Mouse (Mus musculus): ENCODE measurements around the gene Safb2. TPM values are rescaled to one million over a fixed set of nuclear protein-coding genes. Genes with fewer than 3 reads are reported as not detected.
A peak's percentile ranks its signal among the peaks of the same experiment; 100 is the strongest.
"Not testable (repeated sequence)": the region's sequence is repeated elsewhere in the genome, so short reads cannot be mapped to it uniquely, and the experiment has no call there.

Safb2 gene
- polyA plus RNA-seq, 1 experiment from 2014 or later, result 23.1 TPM

DNA sequence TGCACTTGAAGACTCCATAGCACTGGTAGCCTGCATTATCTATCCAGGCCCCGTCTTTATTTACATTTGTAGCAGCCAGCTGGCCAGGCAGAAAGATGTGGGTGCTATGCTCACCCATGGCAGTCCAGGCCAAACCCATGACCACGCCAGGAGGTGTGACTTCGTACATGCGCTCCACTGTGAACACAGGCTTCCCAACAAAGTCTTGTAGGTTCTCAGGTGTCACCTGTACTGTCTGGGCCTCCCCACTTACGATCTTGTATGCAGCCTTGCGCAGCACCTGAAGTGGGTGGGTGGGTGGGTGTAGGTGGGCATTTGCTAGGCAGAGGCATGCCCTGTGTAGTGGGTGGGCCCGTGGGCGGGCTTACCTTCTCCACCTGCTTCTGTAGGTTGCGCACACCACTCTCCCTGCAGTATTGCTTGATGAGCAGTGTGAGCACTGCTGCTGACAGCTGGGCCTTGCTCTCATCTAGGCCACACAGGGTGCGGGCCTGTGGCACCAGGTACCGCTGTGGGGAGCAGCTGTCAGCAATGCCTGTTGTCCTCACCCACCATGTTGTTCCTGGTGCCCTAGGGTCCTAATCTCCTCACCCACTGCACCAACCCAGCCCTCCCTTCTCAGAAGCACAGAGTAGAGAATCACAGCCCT, 30.9 kb upstream of the Safb2 start:
- peak overlapping the region; percentile 93 for H3K4me2 ChIP-seq (ENCODE audit: low read depth, low read length)

DNA sequence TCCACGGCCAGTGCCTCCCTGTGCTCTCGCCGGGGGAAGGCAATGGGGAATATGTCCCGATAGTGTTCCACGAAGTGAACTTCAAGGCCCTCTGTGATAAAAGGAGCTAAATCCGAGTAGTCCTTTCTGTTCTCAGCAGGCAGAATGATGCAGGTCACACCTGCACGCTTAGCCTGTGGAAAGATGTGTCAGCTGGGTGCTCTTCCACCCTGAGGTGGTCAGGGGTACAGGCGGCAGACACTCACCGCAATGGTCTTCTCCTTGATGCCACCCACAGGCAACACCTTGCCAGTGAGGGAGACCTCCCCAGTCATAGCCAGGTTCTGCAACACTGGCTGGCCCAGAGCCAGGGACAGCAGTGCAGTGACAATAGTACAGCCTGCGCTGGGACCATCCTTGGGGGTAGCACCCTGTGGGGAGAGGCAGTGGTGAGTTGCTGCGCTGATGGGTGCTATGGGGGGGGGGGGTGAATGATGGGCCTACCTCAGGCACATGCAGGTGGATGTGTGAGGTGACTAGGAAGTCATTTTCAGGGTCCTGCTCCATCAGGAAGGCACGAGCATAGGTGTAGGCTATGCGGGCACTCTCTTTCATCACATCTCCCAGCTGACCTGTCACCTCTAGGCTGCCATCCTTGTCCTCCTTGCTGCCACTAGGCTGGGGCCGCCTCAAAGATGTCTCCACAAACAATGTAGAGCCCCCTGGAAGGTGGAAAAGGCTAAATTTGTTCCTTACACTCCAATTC, 30.2 kb upstream of the Safb2 start:
- no peaks in the 10 kb centered on the region for H3K9me3 ChIP-seq (ENCODE audit: low read length)
- H3K27me3 ChIP-seq (ENCODE audit: insufficient read depth, low read length), result no peaks in the 10 kb centered on the region
- WGBS (ENCODE audit: insufficient replicate concordance), result 20% methylated on average over 14 of the region's 14 CpGs
- peaks cover 34% of the 10 kb centered on the region for H3K4me1 ChIP-seq (ENCODE audit: insufficient read depth)
- peak overlapping the region; percentile 93 for H3K4me2 ChIP-seq (ENCODE audit: low read depth, low read length)
- ATAC-seq (no peak), DNase-seq (peak; percentile 66)
- TF ChIP-seq EP300 (IDR thresholded peaks at IDR 0.05; ENCODE audit: low read depth), result no peak
- TF ChIP-seq CTCF (IDR thresholded peaks at IDR 0.05; ENCODE audit: low read depth), result no peak
- peak overlapping the region; percentile 75 for H3K9ac ChIP-seq (replicated peaks)
- H3K36me3 ChIP-seq (replicated peaks; ENCODE audit: insufficient read depth, low read length), result peaks cover 49% of the 10 kb centered on the region
- H3K27ac ChIP-seq (ENCODE audit: low read depth), result peak overlapping the region; percentile 86; the same call in 1 of the 2 replicates
- peak overlapping the region; percentile 61 for H3K4me3 ChIP-seq (ENCODE audit: low read depth, low read length)

More for the DNA sequence above, 30.9 kb upstream of the Safb2 start:
- Histone ChIP-seq H3K27me3 (ENCODE audit: insufficient read depth, low read length) (no peaks in the 10 kb centered on the region), H3K4me1 (ENCODE audit: insufficient read depth) (peaks cover 31% of the 10 kb centered on the region), H3K4me3 (ENCODE audit: low read depth, low read length) (0 out of 2 replicates have a peak overlapping the region, but pooled peaks have one; percentile 61), H3K36me3 (replicated peaks; ENCODE audit: insufficient read depth, low read length) (peaks cover 55% of the 10 kb centered on the region), H3K27ac (ENCODE audit: low read depth) (0 out of 2 replicates have a peak overlapping the region, but pooled peaks have one; percentile 8), H3K9me3 (ENCODE audit: low read length) (no peaks in the 10 kb centered on the region), H3K9ac (replicated peaks) (peak overlapping the region; percentile 75)
- DNase-seq (no peak), ATAC-seq (no peak)
- WGBS (ENCODE audit: insufficient replicate concordance), result 78% methylated on average over 11 of the region's 11 CpGs
- TF ChIP-seq EP300 (IDR thresholded peaks at IDR 0.05; ENCODE audit: low read depth) (no peak), CTCF (IDR thresholded peaks at IDR 0.05; ENCODE audit: low read depth) (no peak)

DNA sequence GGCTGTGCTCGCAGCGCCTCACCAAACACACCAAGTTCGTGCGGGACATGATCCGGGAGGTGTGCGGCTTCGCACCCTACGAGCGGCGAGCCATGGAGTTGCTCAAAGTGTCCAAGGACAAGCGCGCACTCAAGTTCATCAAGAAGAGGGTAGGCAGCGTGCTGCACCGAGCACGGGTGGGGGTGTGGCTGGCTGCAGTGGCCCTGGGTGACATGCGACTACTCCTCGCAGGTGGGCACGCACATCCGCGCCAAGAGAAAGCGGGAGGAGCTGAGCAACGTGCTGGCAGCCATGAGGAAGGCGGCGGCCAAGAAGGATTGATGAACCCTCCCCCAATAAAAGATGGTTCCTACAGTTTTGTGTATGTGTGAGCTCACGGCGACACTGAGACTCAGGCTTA, 29.5 kb upstream of the Safb2 start:
- H3K36me3 ChIP-seq (replicated peaks; ENCODE audit: insufficient read depth, low read length), result peaks cover 42% of the 10 kb centered on the region
- H3K27ac ChIP-seq (ENCODE audit: low read depth), result peak overlapping the region; percentile 86
- DNase-seq, result peak; percentile 53
- not testable (repeated sequence) for H3K9me3 ChIP-seq (ENCODE audit: low read length); H3K27me3 ChIP-seq (ENCODE audit: insufficient read depth, low read length); ATAC-seq
- peak overlapping the region; percentile 75 for H3K9ac ChIP-seq (replicated peaks)
- WGBS (ENCODE audit: insufficient replicate concordance), result under 1% methylated on average over 24 of the region's 26 CpGs
- H3K4me3 ChIP-seq (ENCODE audit: low read depth, low read length), result peak overlapping the region; percentile 61
- H3K4me1 ChIP-seq (ENCODE audit: insufficient read depth), result peaks cover 36% of the 10 kb centered on the region
- peak overlapping the region; percentile 93 for H3K4me2 ChIP-seq (ENCODE audit: low read depth, low read length)

DNA sequence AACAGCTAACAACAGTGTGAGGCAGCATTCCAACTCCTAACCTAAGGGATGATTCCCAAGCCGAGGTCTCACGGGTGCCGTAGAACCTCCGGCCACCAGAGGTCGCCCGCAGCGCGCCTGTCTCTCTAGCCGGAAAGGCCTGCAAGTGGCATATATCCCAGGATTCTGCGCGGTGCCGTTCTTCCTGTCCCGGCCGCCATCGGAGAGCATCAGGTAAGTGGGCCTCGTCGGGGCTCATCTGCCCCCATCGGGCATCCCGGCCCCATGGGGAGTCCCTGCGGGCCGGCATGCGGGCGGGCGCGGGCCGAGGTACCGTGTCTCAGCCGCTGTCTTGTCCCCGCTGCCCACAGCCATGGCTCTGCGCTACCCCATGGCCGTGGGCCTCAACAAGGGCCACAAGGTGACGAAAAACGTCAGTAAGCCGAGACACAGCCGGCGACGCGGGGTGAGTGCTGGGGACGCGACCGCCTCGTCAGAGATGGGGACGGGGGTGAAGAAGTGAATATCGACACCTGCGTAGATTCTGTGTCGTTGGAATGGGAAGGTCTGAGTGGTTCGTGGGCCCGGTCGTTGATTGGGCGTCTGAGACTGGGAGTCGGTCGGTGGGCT, 29.0 kb upstream of the Safb2 start, which contains the start of gene Rpl36:
TSS of gene Rpl36 (plus strand) at position 181 of the 609 bp plus-strand sequence.
- no peaks in the 10 kb centered on the region for H3K27me3 ChIP-seq (ENCODE audit: insufficient read depth, low read length)
- TF ChIP-seq EP300 (IDR thresholded peaks at IDR 0.05; ENCODE audit: low read depth) (no peak; the same call in 1 of the 2 replicates), CTCF (IDR thresholded peaks at IDR 0.05; ENCODE audit: low read depth) (peak; percentile 99)
- DNase-seq, result peak; percentile 95
- H3K27ac ChIP-seq (ENCODE audit: low read depth), result peak within 1 kb of the TSS; percentile 86
- WGBS (ENCODE audit: insufficient replicate concordance), result under 1% methylated on average over 52 of the region's 52 CpGs
- H3K9ac ChIP-seq (replicated peaks), result peak within 1 kb of the TSS; percentile 75
- peak within 1 kb of the TSS; percentile 93 for H3K4me2 ChIP-seq (ENCODE audit: low read depth, low read length)
- peak; percentile 58 for ATAC-seq
- H3K36me3 ChIP-seq (replicated peaks; ENCODE audit: insufficient read depth, low read length), result peaks cover 36% of the 10 kb centered on the region
- peaks cover 41% of the 10 kb centered on the region for H3K4me1 ChIP-seq (ENCODE audit: insufficient read depth)
- peak within 1 kb of the TSS; percentile 61 for H3K4me3 ChIP-seq (ENCODE audit: low read depth, low read length)
- no peaks in the 10 kb centered on the region for H3K9me3 ChIP-seq (ENCODE audit: low read length)

DNA sequence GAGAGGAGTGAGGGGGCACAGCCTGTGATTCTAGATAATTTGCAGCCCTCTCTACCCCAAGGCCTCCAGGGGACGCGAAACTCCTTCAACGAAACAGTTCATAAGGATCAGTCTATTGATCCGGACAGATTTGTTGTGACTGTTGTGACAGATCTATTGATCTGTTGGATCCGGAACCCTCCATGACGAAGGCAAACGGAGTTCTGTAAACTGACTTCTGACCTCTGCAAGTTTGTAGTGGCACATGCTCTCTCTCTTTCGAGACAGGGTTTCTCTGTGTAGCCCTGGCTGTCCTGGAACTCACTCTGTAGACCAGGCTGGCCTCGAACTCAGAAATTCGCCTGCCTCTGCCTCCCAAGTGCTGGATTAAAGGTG, 28.2 kb upstream of the Safb2 start:
- H3K9me3 ChIP-seq (ENCODE audit: low read length), result not testable (repeated sequence)

More for the DNA sequence above, 28.2 kb upstream of the Safb2 start:
- WGBS (ENCODE audit: insufficient replicate concordance), result 54% methylated on average over 10 of the region's 10 CpGs
- H3K4me3 ChIP-seq (ENCODE audit: low read depth, low read length); H3K27me3 ChIP-seq (ENCODE audit: insufficient read depth, low read length): not testable (repeated sequence)
- H3K27ac ChIP-seq (ENCODE audit: low read depth), result peak overlapping the region; percentile 86
- DNase-seq (peak; percentile 52), ATAC-seq (peak; percentile 44)
- H3K9ac ChIP-seq (replicated peaks), result 0 out of 2 replicates have a peak overlapping the region, but pooled peaks have one; percentile 5
- H3K36me3 ChIP-seq (replicated peaks; ENCODE audit: insufficient read depth, low read length), result peaks cover 31% of the 10 kb centered on the region
- peaks cover 43% of the 10 kb centered on the region for H3K4me1 ChIP-seq (ENCODE audit: insufficient read depth)
- H3K4me2 ChIP-seq (ENCODE audit: low read depth, low read length), result peak overlapping the region; percentile 63
- TF ChIP-seq CTCF (IDR thresholded peaks at IDR 0.05; ENCODE audit: low read depth), result 0 out of 2 replicates have a peak, but pooled peaks have one; percentile 13

Measured in liver, postnatal 0 days (tissue).